Mouse (Mus musculus) megakaryocyte, embryonic 14.5 days (primary cell): Measurements from ENCODE around the gene Cd163l1.

ENCODE experiments used
- FLI1 ChIP-seq: IDR thresholded peaks from 2 replicates; pipeline ENCODE4 v1.6.1; 2012; ENCODE audit warnings: low read length, inconsistent platforms, mixed read lengths
- GATA1 ChIP-seq: IDR thresholded peaks from 3 replicates; pipeline ENCODE4 v1.6.1; 2012; ENCODE audit warnings: mixed read lengths, low read length, inconsistent platforms, borderline replicate concordance

DNA sequence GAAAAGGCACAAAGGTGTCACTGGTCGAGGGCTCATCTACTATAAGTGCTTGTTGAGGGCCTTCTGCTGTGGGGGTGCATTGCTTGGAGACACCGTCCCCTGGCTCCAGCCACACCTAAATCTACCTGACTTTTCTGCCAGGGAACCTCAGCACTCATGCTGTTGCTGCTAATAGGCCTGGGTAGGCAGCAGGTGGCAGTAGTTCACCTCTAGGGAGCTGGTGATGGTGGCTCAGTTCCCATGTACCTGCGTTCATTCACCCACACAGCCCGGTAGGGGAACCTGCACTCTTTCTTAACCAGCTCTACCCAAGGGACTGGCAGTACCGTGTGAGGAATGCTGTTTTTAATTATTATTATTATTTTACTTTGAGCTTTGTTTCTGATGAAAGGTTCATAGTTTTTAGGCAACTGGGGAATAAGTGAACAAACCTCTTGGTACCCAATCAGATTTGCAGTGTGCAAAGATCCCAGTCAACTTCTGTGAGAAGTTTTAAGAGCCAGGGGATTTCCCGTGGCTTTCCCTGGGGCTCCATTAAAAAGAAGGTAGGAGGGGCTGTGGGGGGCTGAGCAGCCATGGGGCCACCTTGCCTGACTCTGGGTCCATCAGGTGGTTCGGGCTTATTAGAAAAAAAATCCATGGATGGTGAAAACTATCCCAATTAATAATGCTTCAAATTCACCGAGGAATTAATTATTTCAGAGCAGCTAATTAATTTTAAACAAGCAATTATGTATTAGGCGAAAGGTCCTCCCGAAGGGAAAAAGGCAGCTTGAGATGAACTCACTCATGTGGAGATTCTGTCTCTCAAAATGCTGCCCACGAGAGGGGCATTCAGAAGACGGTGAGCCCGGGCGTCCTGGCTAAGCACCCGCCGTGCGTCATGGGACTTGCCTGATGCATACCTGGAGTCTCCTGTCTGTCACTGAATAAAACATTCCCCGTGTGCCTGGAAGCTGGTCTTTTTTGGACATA lies 31.1 kb upstream of the Cd163l1 start:
- TF ChIP-seq FLI1: no peak
- TF ChIP-seq GATA1: no peak
